Mouse (Mus musculus) B cell, adult 2 months (primary cell): ENCODE measurements around the gene Eomes.
A peak's percentile ranks its signal among the peaks of the same experiment; 100 is the strongest.

Experiments
- DNase-seq, 2 experiments: peaks; one replicate each; pipeline ENCODE4 v3.0.0; 2022

Eomes gene

DNA sequence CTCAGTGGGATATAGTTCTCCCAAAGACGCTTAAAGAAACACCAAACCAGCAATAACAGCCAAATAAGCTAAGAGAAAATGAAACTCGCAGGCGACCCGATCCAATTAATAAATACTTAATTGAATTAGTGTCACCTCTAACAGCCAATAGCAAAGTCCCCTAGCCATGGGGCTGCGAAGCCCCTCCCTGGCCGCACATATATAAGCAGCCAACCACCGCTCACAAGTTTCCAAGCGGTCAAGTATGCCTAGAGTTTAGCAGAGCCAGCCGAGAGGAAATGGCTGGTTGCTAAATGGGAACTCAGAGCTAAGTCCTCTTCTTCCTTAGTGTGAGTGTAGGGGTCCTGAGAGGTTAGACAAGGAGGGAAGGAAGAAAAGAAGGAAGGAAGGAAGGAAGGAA, at the start of gene Eomes:
TSS of gene Eomes (plus strand) at position 252 of the 400 bp plus-strand sequence.
- no peak for DNase-seq

DNA sequence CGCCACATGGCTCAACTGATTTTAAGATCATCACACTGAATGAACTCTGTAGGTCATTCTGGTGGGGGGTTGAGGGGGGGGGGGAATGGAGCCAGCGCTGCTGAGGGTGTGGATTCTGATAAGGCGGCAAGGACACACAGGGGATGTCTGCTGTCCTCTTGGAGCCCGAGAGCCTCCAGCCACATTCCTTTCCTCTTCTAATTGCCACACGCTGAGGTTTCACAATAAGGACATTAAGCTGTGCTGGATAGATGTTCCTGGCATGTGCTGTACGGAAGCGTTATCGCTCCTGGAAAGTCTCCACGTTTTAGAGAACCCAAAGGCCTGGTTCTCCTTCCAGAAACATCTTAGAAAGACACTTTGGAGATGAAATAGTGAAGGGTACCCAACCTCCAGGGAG, 33.2 kb upstream of the Eomes start:
- no peak for DNase-seq

DNA sequence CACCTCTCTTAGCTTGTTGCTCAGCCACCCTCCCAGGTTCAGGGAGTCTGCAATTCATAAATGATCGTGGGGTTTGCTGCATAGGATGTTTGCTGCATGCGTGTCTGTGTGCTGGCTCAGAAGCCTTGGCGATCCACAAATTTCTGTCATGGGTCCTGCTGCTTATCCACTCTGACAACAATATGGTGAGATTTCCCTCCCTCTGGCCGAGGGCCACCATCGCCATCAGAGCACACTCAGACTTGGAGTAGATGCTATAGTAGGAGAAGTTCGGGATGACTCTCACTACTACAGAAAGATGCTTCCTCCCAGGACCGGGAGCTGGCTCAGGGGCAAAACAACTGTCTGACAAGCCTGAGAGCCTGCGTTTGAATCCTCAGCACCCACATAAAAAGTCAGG, 28.7 kb upstream of the Eomes start:
- no peak for DNase-seq

DNA sequence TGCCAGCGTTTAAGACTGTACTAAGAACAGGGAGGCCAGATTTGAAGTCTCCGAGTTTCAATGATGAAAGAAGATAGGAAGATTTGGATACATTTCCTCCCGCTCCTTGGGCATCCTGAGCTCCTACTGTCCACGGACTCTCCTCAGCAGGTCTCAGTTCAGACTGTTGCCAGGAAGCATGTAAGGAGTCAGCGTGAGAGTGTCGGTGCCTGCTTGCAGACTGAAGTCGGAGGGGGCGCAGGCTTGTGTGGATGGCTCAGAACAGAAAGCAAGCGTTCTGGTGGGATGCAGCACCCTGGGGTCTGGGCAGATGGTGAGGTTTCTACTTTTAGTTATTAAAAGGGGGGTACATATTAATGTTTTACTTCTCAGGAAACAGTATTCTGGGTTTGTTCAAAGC, 24.6 kb upstream of the Eomes start:
- DNase-seq = no peak

DNA sequence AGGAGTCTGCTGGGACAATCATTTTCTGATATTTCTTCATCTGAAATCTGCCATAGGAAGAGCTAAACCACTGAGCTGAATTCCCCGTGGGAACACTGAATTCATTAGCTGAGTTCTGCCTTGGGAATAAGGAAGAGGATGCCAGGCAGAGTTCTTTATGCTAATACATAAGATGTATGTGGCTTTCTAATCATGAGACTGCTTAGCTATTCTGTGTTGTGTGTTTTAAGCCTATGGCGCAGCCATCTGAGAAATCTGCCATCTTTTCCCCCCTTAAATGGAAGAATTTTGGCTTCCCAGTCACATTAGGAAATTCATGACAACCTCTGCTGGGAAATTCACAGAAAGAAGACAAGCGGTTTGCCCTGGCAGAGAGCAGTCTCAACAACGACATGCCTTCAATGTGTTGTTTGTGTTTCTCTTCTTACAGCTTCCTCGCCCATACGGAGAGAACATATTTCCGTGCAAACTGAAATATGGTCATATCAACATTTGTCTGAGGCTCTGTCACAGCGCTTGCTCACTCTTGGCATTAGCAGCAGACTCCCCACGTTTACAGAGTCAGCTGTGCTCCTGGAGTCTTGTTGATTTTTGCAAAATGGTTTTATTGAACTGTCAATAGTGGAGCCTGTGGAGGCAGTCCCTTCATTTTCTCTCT, 22.7 kb upstream of the Eomes start:
- DNase-seq = no peak

DNA sequence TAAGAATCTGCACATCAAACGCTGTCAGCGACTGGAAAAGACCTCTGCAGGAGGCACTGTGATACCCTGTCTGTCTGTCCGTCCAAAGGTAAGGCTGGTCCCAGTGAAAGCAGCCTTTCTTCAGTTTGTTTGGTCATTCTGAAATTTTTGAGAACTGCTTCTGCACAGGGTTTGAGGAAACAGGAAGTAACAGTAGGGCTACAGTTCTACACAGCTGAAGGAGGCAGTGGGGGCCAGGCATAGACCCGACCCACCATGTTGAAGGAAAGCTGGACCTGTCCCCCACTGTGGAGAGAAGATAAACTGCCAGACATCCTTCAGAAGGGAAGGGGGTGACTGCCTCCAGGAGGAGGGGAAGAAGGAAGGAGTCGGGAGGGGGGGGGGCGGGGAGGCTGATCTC, 21.6 kb upstream of the Eomes start:
- DNase-seq = no peak

DNA sequence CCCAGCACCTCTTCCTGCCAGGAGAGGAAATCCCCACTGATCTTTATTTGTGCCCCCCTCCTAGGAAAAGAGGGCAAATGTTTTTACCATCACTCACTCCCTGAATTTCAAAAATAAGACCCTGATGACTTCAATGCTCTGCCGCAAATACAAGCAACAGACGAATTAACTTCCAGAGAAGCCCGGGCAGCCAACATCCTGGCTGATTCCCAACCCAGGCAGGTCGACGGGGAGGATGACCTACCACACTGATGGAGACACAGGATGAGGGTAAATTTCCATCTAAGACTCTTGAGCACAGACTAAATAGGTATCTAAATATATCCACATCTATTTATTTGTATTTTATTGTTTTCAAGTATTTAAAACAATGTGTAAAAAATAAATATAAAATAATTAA, 20.0 kb upstream of the Eomes start:
- DNase-seq = no peak

DNA sequence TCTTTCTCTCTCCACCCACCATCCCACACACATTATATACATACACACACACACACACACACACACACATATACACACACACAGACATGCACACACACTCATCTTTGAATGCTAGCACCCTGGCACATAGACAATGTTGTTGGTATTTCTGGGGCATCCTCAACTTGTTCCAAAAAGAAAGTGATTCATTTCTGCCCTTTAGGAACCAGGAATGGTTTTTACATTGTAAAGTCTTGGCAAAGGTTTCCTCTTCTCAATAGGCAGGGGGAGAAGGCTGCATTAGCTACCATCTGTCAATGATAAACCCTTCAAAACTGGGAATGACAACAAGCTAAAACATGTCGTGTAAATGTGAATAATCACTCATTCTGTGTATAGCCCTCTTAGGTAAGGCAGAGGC, 14.0 kb upstream of the Eomes start:
- DNase-seq = no peak

DNA sequence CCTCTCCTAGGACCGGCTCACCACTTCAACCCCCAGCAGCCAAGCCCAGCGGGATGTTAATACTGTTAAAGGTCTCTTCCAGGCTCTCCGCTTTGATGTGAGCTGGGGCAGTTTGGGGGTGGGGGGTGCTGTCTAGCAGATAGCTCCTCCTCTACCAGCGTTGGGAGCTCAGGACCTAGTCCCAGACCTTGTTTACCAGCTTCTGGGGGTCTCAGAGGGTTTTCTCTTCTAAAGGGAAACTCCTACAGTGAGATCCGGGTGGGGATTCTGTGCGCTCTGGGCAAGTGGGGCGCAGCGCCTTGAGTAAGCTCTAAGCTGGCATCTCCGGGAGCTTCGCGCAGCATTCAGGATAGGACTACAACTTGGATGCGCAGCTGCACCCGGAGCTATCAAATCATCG, 9.7 kb upstream of the Eomes start:
- DNase-seq = no peak

DNA sequence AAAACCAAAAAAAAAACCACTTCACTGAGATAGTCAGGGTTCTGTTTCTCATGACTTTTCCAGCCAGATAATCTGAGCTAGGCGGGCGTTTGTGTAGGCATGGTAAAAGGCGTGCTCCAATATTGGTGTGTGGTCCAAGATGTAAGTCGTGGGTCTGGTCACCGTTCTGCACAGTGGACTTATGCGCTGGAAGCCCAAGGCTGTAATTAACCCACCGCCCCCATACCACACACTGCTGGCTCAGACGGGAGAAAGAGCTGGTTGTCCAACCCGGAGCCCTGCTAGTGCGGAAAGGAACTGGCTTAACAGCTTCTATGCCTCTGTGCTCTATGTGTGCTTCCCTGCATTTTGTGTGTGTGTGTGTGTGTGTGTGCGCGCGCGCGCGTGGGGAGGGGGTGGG, 8.7 kb upstream of the Eomes start:
- DNase-seq = no peak

DNA sequence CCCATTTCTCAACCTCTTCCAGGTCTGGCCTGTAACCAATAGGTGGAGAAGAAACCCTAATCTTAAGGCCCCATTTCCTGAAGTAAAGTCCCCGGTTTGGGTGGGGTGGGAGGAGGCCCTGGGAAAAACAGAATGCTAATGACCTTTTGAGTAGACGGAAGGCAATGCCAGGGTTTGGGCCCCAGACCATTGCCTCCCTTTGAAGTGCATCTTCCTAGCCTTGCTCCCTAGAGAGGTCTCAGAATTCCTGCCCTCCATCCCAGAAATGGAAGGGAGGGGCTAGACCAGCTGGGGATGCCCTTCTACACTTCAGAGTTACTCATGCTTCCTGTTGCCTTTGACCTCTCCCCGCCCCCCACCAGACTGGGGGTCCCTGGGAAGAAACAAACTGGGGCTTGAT, 6.7 kb upstream of the Eomes start:
- no peak for DNase-seq

DNA sequence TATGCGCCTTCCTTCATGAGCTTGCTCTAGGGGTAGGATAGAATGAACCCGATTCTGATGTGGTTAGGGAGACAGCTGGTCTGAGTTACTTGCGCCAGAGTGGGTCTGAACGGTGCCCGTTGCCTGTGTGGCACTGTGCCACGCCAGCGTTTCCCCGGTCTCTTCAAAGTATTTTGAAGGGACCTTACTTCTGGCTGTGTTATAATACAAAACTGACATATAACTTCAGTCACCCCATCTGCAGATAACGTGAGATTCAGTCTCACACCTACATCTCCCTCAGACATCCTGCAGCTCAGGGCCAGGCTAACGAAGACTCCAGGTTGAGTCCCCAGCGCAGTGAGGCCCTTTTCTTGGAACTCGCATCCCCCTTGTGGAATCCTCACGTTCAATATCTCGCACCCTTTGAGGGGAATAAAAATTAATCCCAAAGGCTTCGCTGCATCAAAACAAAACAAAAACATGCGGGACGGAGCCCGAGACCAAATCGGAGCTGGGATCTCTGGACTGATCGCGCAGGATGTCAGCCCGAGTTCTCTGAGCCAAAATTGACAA, 1.7 kb upstream of the Eomes start:
- DNase-seq = no peak

DNA sequence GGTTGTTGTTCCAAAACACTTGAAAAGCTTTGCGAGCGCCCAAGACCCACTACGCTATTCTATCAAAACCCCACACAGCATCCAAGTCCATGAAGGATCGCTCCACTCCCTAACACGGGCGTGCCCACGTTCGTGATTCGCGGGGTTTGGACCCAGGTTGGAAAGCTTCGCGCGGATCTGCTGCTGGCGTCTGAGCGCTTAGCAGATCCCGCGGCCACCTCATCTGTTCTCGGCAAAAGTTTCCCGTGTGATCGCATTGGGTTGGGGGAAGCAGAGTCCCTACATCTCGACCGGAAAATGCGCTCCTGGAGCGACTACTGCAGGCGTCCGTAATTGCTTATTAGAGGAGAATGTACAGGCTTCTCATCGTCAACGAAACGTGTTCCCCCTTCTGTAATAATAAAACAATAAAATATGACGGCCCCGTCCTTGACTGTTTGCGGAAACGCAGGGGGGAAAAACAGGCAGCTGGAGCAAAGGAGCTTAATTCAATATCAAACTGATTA, 1.2 kb upstream of the Eomes start:
- no peak for DNase-seq

DNA sequence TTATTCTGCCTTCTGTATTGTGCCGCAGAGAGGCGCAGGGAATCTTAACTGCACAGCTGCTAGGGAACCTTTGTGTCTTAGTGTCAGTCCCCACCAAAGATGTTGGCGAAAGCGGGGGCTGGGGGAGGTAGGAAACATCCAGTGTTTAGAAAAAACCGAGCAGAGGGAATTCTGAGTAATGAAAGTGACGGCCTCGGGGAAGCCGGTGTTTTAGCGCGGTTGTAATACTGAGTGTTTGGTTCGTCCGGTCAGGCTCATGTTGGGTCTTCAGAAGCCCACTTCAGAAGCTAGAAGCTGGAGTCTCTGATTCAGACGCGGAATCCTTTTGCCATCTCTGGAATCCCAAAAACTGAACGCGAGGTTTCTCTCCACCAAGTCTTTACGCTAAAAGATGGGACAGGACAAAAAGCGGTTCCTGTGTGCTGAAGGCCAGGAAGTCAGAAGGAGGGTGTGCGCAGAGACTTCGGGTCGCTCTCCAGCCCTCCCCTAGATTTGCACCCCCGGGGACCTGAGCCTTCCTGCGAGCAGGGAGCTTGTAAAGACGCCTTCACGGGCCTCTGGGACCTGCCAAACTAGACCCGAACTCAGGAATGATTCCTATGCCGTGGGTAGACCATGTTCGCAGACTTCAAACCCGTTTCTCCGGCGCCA, 606 bp upstream of the Eomes start:
- DNase-seq = no peak

DNA sequence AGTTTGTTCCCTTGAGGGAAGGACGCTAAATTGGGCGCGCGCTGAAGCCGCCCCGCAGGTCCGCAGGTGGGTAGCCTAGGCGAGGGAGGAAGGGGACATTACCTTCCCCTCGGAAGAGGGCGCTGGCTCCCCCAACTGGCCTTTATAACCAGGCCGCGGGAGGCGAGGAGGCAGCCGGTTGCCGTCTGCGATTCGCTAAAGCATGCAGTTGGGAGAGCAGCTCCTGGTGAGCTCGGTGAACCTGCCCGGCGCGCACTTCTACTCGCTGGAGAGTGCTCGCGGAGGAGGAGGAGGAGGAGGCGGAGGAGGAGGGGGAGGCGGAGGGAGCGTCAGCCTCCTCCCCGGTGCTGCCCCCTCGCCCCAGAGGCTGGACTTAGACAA, 436 bp downstream of the Eomes start:
- peak; percentile 8 to 16 for DNase-seq

DNA sequence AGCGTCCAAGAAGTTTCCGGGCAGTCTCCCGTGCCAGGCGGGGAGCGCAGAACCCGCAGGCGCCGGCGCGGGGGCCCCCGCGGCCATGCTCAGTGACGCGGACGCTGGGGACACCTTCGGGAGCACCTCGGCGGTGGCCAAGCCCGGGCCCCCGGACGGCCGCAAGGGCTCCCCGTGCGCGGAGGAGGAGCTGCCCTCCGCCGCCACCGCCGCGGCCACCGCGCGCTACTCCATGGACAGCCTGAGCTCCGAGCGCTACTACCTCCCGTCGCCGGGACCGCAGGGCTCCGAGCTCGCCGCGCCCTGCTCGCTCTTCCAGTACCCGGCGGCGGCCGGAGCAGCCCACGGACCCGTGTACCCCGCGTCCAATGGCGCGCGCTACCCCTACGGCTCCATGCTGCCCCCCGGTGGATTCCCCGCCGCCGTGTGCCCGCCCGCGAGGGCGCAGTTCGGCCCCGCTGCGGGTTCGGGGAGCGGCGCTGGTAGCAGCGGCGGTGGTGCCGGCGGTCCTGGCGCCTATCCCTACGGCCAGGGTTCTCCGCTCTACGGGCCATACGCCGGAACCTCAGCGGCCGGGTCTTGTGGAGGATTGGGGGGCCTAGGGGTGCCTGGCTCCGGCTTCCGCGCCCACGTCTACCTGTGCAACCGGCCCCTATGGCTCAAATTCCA, 961 bp downstream of the Eomes start:
- DNase-seq = peak in 1 of 2 experiments; percentile 18

DNA sequence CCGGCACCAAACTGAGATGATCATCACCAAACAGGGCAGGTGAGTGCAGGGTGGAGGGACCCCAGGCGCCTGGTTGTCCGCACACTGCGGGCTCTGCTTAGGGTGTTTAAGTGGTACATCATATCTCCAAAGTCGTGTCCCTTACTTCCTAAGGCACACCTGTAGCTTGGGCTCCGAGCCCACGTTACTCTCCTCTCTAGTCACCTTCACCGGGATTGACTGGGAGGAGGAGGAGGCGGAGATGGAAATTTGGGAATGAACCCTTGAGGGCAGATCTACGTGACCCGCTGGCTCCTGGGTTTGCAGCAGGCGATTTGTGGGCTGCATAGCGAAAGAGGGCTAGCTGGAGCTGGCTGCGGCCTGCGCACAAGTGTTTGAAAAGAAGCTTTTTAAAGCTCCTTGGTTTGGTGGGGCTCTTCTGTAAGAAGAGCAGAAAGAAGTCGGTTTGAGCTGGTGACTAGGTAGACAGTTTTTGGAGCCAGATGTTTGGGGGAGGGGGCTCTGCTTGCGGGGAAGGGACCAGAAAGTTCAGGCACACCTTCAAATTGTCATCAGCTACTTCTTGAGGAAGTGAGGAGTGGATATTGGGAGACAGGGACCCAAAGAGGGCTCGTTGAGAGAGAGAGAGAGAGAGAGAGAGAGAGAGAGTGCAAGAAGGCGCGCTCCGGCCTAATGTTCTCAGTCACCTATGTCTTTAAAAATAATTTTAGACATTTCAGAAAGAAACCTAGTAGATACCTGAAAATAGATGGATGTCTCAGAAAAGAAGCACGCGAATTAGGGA, 1.7 kb downstream of the Eomes start:
- no peak for DNase-seq

DNA sequence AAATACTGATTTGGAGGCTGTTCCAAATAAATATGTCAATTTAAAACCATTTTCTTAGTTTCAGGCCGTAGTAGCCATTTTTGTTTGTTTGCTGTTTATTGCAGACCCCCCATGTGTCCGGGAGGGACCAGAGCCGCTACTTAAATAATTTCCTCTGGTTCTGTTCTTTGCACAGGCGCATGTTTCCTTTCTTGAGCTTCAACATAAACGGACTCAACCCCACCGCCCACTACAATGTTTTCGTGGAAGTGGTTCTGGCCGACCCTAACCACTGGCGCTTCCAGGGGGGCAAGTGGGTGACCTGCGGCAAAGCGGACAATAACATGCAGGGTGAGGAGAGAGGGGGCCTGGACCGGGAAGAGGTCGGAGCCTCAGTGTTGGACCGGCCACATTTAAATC, 2.3 kb downstream of the Eomes start:
- no peak for DNase-seq

DNA sequence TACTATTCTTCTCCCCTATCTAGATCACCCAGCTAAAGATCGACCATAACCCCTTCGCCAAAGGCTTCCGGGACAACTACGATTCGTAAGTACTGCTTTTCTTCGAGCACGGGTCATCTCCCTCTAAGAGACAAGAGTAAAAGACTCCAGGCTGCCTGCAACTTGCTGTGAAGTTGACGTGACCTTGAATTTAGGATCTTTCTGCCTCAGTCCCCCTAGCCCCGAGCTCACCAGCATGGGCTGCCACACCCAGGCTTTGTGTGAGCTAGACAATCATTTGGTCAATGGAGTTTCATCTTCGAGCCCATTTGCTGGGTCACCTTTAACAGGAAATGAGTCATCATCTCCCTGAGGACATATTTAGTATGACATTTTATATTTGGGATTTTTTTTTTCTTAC, 4.2 kb downstream of the Eomes start:
- DNase-seq = no peak

DNA sequence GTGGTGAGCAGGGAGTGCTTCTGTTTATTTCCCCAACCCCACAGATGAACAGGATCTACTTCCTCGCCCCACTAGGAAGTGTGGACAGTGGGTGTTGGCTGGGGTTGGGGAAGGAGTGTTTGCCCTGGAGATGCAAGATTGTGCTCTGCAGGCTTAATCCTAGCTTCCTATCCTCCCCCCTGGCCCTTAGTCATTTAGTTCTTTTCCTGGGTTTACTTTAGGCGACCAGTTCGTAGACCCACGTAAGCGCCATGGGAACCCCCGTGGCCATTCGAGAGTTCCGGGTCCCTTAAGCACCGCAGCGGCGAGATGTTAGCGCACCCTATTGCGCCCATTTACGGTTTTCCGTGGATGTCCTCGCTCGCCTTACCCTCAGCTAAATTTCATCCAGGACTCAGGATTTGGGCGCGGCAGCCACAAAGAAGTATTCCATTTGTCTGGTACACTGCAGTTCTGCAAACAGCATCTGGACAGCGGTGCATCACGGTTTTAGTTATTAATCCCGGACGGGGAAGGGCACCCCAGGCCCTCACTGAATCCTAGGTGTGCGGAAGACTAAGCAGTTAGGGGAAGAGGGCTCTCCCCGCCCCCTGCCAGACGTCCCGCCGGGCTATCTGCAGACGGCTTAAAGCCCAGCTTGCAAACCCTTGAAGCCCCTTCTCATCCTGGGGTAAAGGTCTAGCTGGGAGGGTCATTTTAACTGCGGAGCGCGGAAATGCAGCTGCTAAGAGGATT, 8.5 kb downstream of the Eomes start:
- DNase-seq = no peak

DNA sequence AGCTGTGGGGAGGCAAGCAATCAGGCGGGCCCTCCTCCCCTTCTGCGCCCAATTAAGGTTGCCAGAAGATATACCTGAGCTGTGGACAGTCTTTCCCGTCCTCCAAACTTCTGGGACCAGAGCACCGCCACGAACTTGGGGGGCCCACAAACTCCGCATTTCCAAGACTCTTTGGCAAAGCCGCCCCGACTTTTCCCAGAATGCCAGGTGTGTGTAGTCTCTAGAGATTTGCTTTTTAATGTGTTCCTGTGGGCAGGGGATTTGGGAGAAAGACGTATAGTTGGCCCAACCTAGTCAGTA, 9.0 kb downstream of the Eomes start:
- no peak for DNase-seq

DNA sequence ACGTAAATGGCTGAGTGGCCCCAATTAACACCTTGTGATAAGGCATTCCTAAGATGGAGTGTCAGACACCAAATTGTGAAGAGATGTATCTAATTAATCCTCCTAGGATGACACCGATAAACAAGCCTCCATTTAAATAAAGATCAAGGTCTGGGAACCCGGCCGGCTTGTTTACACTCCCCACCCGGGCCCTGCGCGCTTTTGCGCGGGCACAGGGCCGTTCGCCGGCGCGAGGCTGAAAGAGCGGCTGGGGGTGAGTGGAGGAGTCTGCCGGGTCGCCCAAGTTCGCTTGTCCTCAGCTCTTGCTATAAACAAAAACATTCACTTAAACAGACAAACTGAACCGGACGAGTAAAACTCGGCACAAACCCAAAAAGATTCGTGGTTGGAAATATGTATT, 9.6 kb downstream of the Eomes start:
- no peak for DNase-seq
